Mouse (Mus musculus) kidney, adult 2 months (tissue): Measurements from ENCODE around the gene Aifm3.

ENCODE experiments used
- CTCF ChIP-seq: fragments of 200-500 bp; conservative IDR thresholded peaks from 2 replicates; pipeline ENCODE4 v1.5.1; 2011; ENCODE audit warnings: low read depth, mild to moderate bottlenecking, control low read depth, low read length, moderate library complexity, mixed read lengths; ENCODE audit not compliant: insufficient read depth, insufficient read length
- POLR2A ChIP-seq: fragments of 200-500 bp; IDR thresholded peaks from one replicate; pipeline ENCODE4 v1.6.1; 2011; ENCODE audit warnings: low read depth, low read length, control low read depth

GRCm38 (mm10) chr16:17474761-17475160, 14.7 kb upstream of the Aifm3 start:
- no peak for TF ChIP-seq CTCF
- TF ChIP-seq POLR2A: no peak
